In genomic region chr1:158953479-158954207, GRCm38 (mm10) we compare ENCODE assay signal across 8 mouse cellular contexts. TPM values are rescaled to one million over a fixed set of nuclear protein-coding genes. Genes with fewer than 3 reads are reported as not detected.
DNase-seq lines count a peak whose midpoint lies in the region; ATAC-seq and TF ChIP-seq lines count a peak whose summit lies in the region.

No protein-coding gene starts in this region.

- 41% methylated on average over 6 of the region's 6 CpGs for WGBS in liver, adult 2 months
- 48% methylated on average over 6 of the region's 6 CpGs for WGBS in neural tube, embryonic 14.5 days

- no peak overlapping the region for H3K4me2 ChIP-seq in neural tube, embryonic 14.5 days (ENCODE audit: low read depth, low read length)

- H3K9ac ChIP-seq in liver, adult 2 months (ENCODE audit: low read depth, low read length): no peak overlapping the region
- no peak overlapping the region for H3K9ac ChIP-seq in neural tube, embryonic 14.5 days (replicated peaks; ENCODE audit: low read depth, low read length)

- peak; percentile 22 to 28 for DNase-seq in B cell, adult 2 months
- peak; percentile 77 for DNase-seq in ZHBTc4 (ENCODE audit: low read depth, low spot score)
- peak; percentile 40 to 66 for DNase-seq in cerebellum, postnatal 36 days
- DNase-seq in gastrocnemius, postnatal 10 days: peak; percentile 47
- peak; percentile 64 for DNase-seq in kidney, adult 9 months
- peak; percentile 50 for DNase-seq in liver, adult 2 months (ENCODE audit: extremely low read depth, low read depth, low spot score)
- DNase-seq in spleen, adult 12 weeks (ENCODE audit: low spot score): no peak

- no peak overlapping the region for H3K27ac ChIP-seq in liver, adult 2 months (replicated peaks; ENCODE audit: insufficient read depth, low read depth, low read length)
- H3K27ac ChIP-seq in neural tube, embryonic 14.5 days (ENCODE audit: low read depth, low read length): no peak overlapping the region

- no peaks in the 10 kb centered on the region for H3K79me2 ChIP-seq in liver, adult 2 months (ENCODE audit: control insufficient read depth, insufficient read depth, low read length)

- H3K36me3 ChIP-seq in liver, adult 2 months (ENCODE audit: control insufficient read depth, insufficient read depth, low read length): no peaks in the 10 kb centered on the region
- H3K36me3 ChIP-seq in neural tube, embryonic 14.5 days (ENCODE audit: control insufficient read depth, insufficient read depth, low read length): no peaks in the 10 kb centered on the region

- ATAC-seq in neural tube, embryonic 14.5 days (ENCODE audit: low read depth): peak; percentile 87; the same call in 1 of the 2 replicates

- TF ChIP-seq CTCF in liver, adult 2 months (IDR thresholded peaks at IDR 0.05; ENCODE audit: low read depth, low read length): peak; percentile 50; the same call in 1 of the 2 replicates

- no peaks in the 10 kb centered on the region for H3K27me3 ChIP-seq in liver, adult 2 months (ENCODE audit: control insufficient read depth, insufficient read depth, low read length)
- H3K27me3 ChIP-seq in neural tube, embryonic 14.5 days (ENCODE audit: control insufficient read depth, insufficient read depth, low read length): no peaks in the 10 kb centered on the region

- no peaks in the 10 kb centered on the region for H3K4me1 ChIP-seq in liver, adult 2 months (ENCODE audit: control insufficient read depth, insufficient read depth, low read length)
- no peaks in the 10 kb centered on the region for H3K4me1 ChIP-seq in neural tube, embryonic 14.5 days (ENCODE audit: control insufficient read depth, insufficient read depth, low read length)

- no peaks in the 10 kb centered on the region for H3K9me3 ChIP-seq in neural tube, embryonic 14.5 days (ENCODE audit: control insufficient read depth, low read length)

- no peak for TF ChIP-seq POLR2A in liver, adult 2 months (IDR thresholded peaks at IDR 0.05; ENCODE audit: extremely low read depth, insufficient read depth, low read length)

- H3K4me3 ChIP-seq in liver, adult 2 months (ENCODE audit: insufficient read depth, low read depth, low read length): no peak overlapping the region
- no peak overlapping the region for H3K4me3 ChIP-seq in neural tube, embryonic 14.5 days (ENCODE audit: low read depth, low read length)

RNA-seq across cellular contexts. Expression of gene Pappa2, which starts 26.6 kb away (rescaled TPM):
- total RNA-seq in gastrocnemius, postnatal 10 days (2021): 1 to 10 TPM in 1 of 2 experiments, under 1 TPM in 1; 0.31 to 1.0 TPM
- total RNA-seq in liver, adult 2 months (2014; rRNA removed): not detected in 2 replicates
- not detected in 2 replicates for polyA plus RNA-seq in liver, adult 2 months (2012; rRNA removed)
- polyA plus RNA-seq in neural tube, embryonic 14.5 days (2014; fragmentation: Nextera tagmentation; extraction: Ambion mirVana): 1.3 and 1.8 TPM in 2 replicates
